Mouse (Mus musculus) heart, embryonic 11.5 days (tissue): ENCODE measurements around the gene Aff4. TPM values are rescaled to one million over a fixed set of nuclear protein-coding genes. Genes with fewer than 3 reads are reported as not detected.
A peak's percentile ranks its signal among the peaks of the same experiment; 100 is the strongest.

ENCODE experiments used
- ATAC-seq: fragments of 200-750 bp; cut with Nextera tagmentation; replicated peaks from 2 replicates; pipeline ENCODE4 v1.8.0; 2017; ENCODE audit warnings: moderate library complexity; ENCODE audit not compliant: insufficient number of reproducible peaks, low FRiP score, low TSS enrichment
- H3K27ac ChIP-seq: fragments of 300-500 bp; sonication (generic); 2 replicates; pipeline ENCODE4 v1.5.1; 2014; ENCODE audit warnings: mild to moderate bottlenecking, low read depth, low read length
- H3K27me3 ChIP-seq: fragments of 300-500 bp; sonication (generic); 2 replicates; pipeline ENCODE4 v1.6.1; 2014; ENCODE audit warnings: mild to moderate bottlenecking, low read length, mixed read lengths; ENCODE audit not compliant: control insufficient read depth, insufficient read depth
- H3K36me3 ChIP-seq: fragments of 300-500 bp; sonication (generic); 2 replicates; pipeline ENCODE4 v1.6.1; 2014; ENCODE audit warnings: mild to moderate bottlenecking, low read length, moderate library complexity, mixed read lengths; ENCODE audit not compliant: control insufficient read depth, insufficient read depth
- H3K4me1 ChIP-seq: fragments of 300-500 bp; sonication (generic); 2 replicates; pipeline ENCODE4 v1.6.1; 2014; ENCODE audit warnings: low read length; ENCODE audit not compliant: control insufficient read depth, insufficient read depth
- H3K4me2 ChIP-seq: fragments of 300-500 bp; sonication (generic); 2 replicates; pipeline ENCODE4 v1.6.1; 2014; ENCODE audit warnings: mild to moderate bottlenecking, moderate library complexity
- H3K4me3 ChIP-seq: fragments of 300-500 bp; sonication (generic); 2 replicates; pipeline ENCODE4 v1.5.1; 2014; ENCODE audit warnings: low read depth, low read length
- H3K9ac ChIP-seq: fragments of 300-500 bp; sonication (generic); 2 replicates; pipeline ENCODE4 v1.6.1; 2014; ENCODE audit warnings: mild to moderate bottlenecking, low read depth, low read length, moderate library complexity
- H3K9me3 ChIP-seq: fragments of 300-500 bp; sonication (generic); replicated peaks from 2 replicates; pipeline ENCODE4 v1.6.1; 2016; ENCODE audit warnings: low read length; ENCODE audit not compliant: control insufficient read depth
- WGBS: fragments of 180-500 bp; shearing (Covaris S2); extraction: QIAGEN DNeasy Blood & Tissue Kit; methylation state at CpG from one replicate; pipeline ENCODE4 v1.1.7; 2014; ENCODE audit not compliant: insufficient replicate concordance; 5-methylcytosine and 5-hydroxymethylcytosine counted together
- polyA plus RNA-seq: library from polyadenylated mRNA; unstranded; fragments of >200 nt; fragmentation: Nextera tagmentation; extraction: Ambion mirVana; gene quantifications from 2 replicates; pipeline ENCODE4 v1.2.1, GENCODE M21; 2014

Aff4 gene
- polyA plus RNA-seq, 1 experiment from 2014 or later: 54.4 TPM

DNA sequence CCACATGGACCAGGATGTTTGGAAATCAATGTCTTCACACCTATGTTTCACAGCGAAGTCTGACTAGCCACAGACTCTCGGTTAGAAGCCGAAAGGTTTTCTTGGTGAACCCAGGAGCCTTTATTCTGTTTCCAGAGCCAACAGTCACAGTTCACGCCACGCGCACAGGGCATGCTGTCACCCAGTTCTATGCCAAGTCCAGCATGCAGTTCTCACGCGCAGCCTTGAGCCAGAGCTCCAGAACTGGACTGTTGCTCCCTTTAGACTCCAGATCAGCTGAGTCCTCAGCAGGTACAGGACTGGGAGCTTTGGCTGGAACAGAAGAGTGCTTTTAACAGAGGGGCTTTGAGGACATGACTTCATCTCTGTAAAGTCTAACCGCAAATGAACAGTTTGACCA is 101.8 kb downstream of the Aff4 start:
- no peak overlapping the region for H3K4me2 ChIP-seq
- WGBS: 91% methylated on average over 9 of the region's 9 CpGs
- H3K27me3 ChIP-seq: 0 out of 2 replicates have a peak, but pooled peaks cover 5% of the 10 kb centered on the region
- H3K36me3 ChIP-seq: no peaks in the 10 kb centered on the region
- no peak overlapping the region for H3K4me3 ChIP-seq
- no peak overlapping the region for H3K9ac ChIP-seq
- no peak overlapping the region for H3K27ac ChIP-seq
- H3K9me3 ChIP-seq: no peaks in the 10 kb centered on the region
- H3K4me1 ChIP-seq: no peaks in the 10 kb centered on the region
- no peak for ATAC-seq

DNA sequence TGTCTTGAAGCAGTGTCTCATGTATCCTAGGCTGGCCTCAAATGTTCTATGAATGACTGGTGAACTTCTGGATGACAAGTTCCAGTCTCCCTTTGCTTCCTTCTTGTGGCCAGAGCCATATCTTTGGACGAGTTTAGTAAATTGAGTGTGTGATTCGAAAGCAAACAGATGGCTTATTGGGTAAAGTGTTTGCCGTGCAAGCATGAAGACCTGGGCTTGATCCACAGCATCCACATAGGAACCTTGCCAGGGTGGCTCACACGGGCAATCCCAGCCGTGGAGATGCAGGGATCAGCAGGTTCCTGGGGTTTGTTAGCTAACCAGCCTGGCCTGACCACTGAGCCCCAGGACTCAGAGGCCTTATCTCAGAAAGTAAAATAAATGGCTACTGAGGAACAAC is 102.4 kb downstream of the Aff4 start:
- Histone ChIP-seq H3K4me3 (no peak overlapping the region), H3K36me3 (no peaks in the 10 kb centered on the region), H3K9me3 (no peaks in the 10 kb centered on the region), H3K27me3 (0 out of 2 replicates have a peak, but pooled peaks cover 5% of the 10 kb centered on the region), H3K27ac (no peak overlapping the region), H3K4me1 (no peaks in the 10 kb centered on the region), H3K4me2 (no peak overlapping the region), H3K9ac (no peak overlapping the region)
- no peak for ATAC-seq
- WGBS: 83% methylated on average over 5 of the region's 5 CpGs

DNA sequence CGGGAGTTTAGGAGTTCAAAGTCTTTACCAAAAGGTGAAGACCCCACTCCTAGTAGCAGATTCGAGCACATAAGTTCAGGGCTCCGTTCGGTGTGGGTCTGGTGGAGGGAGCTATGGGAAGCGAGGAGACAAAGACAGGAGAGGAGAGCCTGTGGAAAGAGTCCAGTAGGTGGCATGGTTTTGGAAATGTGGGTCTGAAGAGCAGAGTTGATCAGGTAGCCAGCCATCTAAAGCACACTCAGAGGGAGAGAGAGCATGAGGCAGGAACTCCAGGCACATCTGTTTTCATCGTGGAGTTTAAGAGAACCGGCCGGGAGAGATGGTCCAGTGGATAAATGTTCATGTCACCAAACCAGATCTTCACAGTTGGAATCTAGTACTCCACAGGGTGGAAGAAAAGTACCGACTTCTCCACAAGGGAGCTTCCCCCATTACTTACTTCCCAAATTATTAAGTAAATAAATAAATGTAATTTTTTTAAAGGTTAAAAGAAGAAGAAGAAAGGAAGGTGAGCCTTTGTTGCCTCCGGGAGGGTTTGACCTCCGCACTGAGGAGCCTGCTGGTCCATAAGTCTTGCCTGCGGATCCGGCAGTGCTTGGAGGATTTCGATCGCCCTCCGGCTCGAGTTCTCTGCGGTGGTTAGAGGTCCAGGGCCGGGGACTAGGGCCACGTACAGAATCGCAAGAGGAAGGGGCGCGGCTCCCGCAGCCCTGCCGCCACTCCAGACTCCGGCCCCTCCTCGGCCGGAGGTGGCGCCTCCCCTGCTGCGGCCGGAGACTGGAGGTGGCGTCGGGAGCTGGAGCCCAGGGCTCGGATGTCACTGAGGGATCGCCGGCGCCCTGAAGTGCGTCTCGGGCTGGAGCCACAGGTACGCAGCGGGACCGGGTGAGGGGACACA is 106.1 kb downstream of the Aff4 start, which contains the start of the genes Gm10447 and Shroom1:
TSS of gene Gm10447 (minus strand) at position 637 of the 898 bp plus-strand sequence.
TSS of gene Shroom1 (plus strand) at position 732 of the 898 bp plus-strand sequence.
- 3% methylated on average over 42 of the region's 42 CpGs for WGBS
- H3K4me3 ChIP-seq: peak within 1 kb of the TSS; percentile 49

DNA sequence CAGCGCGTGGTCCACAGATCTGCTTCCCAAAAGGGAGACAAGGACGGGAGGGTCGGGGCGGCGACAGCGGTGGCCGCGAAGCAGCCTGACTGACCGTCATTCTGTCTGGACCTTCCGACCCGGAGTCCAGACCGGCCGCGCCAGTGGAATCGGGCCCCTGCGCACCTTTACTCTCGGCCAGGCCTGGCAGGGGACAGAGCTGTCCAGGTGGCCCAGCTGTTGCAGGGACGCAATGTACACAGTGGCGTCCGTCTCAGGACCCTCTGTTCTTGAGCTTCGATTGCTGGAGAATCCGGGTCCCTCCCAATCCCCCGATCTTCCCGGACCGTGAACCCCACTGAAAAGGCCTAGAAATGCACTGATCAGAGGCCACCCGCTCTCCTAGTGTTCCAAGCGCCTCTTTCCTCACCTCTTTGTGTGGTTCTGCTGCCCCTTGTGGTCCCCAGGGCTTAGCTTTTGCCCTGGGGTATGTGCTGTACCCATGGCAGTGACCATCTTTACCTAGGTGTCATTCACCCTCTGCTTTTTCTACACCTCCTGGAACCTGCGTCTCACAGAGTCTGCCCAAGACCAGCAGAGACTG is 106.8 kb downstream of the Aff4 start:
- Histone ChIP-seq H3K4me2 (peak overlapping the region; percentile 80), H3K27me3 (peaks cover 14% of the 10 kb centered on the region), H3K9ac (peak overlapping the region; percentile 73), H3K4me3 (peak overlapping the region; percentile 49), H3K36me3 (no peaks in the 10 kb centered on the region), H3K4me1 (no peaks in the 10 kb centered on the region), H3K9me3 (no peaks in the 10 kb centered on the region), H3K27ac (no peak overlapping the region)
- 6% methylated on average over 29 of the region's 29 CpGs for WGBS
- ATAC-seq: 0 out of 2 replicates have a peak, but pooled peaks have one; percentile 11

More for the DNA sequence above, 106.1 kb downstream of the Aff4 start, which contains the start of the genes Gm10447 and Shroom1:
- no peaks in the 10 kb centered on the region for H3K4me1 ChIP-seq
- H3K4me2 ChIP-seq: peak within 1 kb of the TSS; percentile 80
- no peaks in the 10 kb centered on the region for H3K9me3 ChIP-seq
- no peak within 1 kb of the TSS for H3K27ac ChIP-seq
- H3K9ac ChIP-seq: peak within 1 kb of the TSS; percentile 73
- peak; percentile 68; the same call in 1 of the 2 replicates for ATAC-seq
- H3K36me3 ChIP-seq: no peaks in the 10 kb centered on the region
- peaks cover 7% of the 10 kb centered on the region for H3K27me3 ChIP-seq

DNA sequence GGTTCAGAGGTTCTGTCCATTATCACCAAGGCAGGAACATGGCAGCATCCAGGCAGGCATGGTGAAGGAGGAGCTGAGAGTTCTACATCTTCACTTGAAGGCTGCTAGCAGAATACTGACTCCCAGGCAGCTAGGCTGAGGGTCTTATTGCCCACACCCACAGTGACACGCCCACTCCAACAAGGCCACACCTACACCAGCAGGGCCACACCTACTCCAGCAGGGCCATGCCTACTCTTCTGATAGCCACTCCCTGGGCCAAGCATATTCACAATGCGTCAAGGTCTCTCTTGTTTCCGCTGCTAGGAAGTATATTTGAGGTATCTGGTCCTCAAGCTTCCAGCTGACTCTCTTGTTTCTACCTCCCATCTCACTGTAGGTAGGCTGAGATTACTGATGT is 108.4 kb downstream of the Aff4 start:
- Histone ChIP-seq H3K4me3 (no peak overlapping the region), H3K27me3 (peaks cover 29% of the 10 kb centered on the region), H3K27ac (no peak overlapping the region), H3K4me2 (no peak overlapping the region), H3K9me3 (no peaks in the 10 kb centered on the region), H3K4me1 (no peaks in the 10 kb centered on the region), H3K36me3 (no peaks in the 10 kb centered on the region), H3K9ac (no peak overlapping the region)
- 57% methylated on average over 3 of the region's 3 CpGs for WGBS
- no peak for ATAC-seq

DNA sequence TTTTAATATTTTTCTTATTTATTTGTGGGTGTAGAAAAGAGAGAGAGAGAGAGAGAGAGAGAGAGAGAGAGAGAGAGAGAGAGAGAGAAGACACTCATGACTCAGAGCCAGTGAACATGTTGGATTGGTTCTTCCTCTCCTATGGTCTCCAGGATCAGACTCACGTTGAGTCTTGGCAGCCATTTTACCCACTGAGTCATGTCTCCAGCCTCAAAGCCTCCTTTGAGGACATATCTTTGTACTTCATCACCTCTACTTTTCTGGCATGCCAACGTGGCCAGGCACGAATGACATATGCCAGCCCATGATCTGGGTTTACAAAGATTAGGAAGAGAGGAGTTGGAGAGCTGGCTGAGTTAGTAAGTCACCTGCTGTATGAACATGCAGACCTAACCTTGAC is 109.6 kb downstream of the Aff4 start:
- no peak for ATAC-seq
- H3K27ac ChIP-seq: no peak overlapping the region
- no peak overlapping the region for H3K4me2 ChIP-seq
- H3K4me1 ChIP-seq: no peaks in the 10 kb centered on the region
- no peak overlapping the region for H3K4me3 ChIP-seq
- H3K27me3 ChIP-seq: peaks cover 41% of the 10 kb centered on the region
- H3K36me3 ChIP-seq: no peaks in the 10 kb centered on the region
- no peaks in the 10 kb centered on the region for H3K9me3 ChIP-seq
- WGBS: 66% methylated on average over 3 of the region's 3 CpGs
- no peak overlapping the region for H3K9ac ChIP-seq

DNA sequence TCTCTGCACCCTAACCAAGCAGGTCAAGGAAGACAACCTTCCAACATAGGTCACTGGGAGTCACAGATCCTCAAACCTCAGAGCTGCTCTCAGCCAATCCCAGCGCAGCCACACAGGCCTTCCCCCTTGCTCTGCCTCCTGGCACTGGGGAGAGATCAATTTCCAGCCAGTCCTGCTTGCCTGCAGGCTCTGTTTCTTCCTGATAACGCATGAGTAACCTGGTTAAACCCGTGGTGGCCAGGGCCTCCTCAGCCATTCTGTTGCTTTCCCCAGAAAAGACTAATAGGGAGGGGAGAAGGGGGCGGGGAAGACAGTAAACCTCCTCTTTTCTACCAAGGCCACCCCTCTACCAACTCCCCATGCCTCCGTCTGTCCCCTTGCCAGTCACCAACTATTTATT is 111.1 kb downstream of the Aff4 start:
- Histone ChIP-seq H3K36me3 (no peaks in the 10 kb centered on the region), H3K27ac (no peak overlapping the region), H3K9me3 (no peaks in the 10 kb centered on the region), H3K9ac (no peak overlapping the region), H3K4me1 (no peaks in the 10 kb centered on the region; the same call in 1 of the 2 replicates), H3K4me2 (no peak overlapping the region), H3K4me3 (no peak overlapping the region), H3K27me3 (peaks cover 57% of the 10 kb centered on the region)
- no peak for ATAC-seq
- 26% methylated on average over 5 of the region's 5 CpGs for WGBS

DNA sequence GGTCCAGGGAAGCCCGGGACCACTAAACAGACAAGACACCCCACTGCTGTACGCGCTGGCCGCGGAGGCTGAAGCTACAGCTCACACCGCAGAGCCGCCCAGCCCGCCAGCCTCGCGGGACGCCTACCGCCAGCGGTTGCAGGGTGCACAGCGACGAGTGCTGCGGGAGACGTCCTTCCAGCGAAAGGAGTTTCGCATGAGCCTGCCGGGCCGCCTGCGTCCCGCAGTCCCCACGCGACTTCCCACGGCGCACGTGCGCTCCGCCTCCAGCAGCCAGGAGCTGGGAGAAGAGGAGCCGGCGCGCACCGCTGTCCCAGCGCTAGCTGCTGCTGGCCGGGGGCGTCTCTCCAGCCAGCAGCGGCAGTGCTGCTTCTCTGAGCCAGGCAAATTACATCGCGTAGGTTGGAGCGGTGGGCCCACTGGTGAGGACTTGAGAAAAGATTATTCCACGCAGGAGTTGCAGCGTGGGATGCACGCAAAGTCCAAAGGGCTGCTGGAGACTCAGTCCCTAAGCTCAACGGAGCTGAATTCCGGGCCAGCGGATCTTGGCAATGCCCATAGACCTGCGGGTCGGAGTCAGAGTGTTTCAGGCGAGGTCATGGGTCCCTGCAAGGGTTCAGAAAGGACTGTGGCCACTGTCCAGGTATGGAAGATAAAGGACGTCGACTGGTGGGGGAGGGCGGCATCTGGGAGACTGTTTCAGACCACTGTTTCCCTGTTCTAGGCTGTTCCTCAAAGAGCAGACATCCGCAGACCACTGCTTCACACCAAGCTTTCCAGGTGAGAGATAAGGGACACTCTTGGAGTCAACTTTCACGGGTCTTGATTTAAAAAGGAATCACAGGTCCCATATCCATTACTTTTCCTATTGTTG is 113.2 kb downstream of the Aff4 start:
- WGBS: 6% methylated on average over 55 of the region's 55 CpGs
- no peaks in the 10 kb centered on the region; the same call in 1 of the 2 replicates for H3K4me1 ChIP-seq
- H3K27ac ChIP-seq: no peak overlapping the region
- H3K4me3 ChIP-seq: peak overlapping the region; percentile 47
- H3K9ac ChIP-seq: peak overlapping the region; percentile 44; the same call in 1 of the 2 replicates
- no peaks in the 10 kb centered on the region for H3K9me3 ChIP-seq
- no peak for ATAC-seq
- peaks cover 63% of the 10 kb centered on the region for H3K27me3 ChIP-seq
- H3K4me2 ChIP-seq: peak overlapping the region; percentile 86
- H3K36me3 ChIP-seq: no peaks in the 10 kb centered on the region
